Mouse (Mus musculus): Measurements from ENCODE around the gene Gm1113. TPM values are rescaled to one million over a fixed set of nuclear protein-coding genes. Genes with fewer than 3 reads are reported as not detected.

The Gm1113 gene
- total RNA-seq, 2 experiments from 2014 or later: not detected

DNA sequence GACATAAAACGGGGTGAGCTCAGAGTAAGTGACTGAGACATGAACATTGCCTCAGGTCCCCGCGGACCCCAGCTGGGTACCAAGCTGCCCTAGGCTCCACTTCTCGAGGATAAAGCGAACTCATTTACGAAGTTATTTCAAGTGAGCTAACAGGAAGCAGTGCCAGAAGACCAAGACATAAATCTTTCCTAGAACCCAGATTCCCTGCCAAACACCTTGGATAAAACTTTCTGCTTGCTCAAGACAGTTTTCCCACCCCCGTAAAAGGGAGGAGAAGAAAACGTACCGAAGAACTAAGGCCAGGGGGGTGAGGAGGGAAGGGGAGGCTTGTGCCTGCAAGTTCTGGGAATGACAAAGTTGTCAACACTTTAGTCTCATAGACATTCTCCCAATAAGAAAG is 15.2 kb upstream of the Gm1113 start:
- no peak for DNase-seq (ENCODE audit: low spot score in 2 of 2)
- intact Hi-C loops (cut with DNase I): no loop called here

DNA sequence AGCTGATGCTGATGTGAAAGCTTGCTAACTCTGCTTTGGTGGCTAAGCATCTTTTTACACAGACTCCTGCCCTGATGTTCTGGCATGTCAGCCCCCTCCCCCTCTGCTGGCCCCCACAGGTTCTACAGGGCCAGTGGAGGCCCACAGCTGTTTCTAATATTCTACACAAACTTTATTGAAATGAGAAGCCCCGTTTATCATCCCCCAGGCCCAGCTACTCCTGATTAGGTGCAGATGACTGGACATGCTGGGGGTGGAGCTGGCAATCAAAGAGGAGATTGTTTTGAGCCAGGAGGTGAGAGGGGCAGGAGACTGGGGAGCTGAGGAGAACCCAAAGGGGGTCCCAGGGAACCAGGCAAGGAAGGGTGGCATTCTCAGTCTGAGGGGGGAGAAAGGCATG is 11.7 kb upstream of the Gm1113 start:
- no peak for DNase-seq (ENCODE audit: low spot score in 2 of 2)
- intact Hi-C loops (cut with DNase I): no loop called here

DNA sequence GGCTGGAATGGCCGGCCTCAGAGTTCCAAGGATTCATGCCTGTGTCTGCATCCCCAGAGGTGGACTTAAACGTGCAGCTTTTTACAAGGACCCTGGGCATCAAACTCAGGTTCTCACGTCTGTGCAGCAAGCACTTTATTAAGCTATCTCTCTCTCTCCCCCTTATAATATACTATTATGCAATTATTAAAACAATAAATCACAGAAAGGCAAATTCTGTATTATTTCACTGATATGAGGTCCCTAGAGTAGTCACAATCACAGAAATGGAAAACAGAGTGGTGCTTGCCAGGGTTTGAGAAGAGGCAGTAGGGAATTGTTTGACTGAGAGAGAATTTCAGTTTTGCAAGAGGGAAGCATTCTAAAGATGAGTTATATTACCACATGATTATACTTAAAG is 11.1 kb upstream of the Gm1113 start:
- intact Hi-C loops (cut with DNase I): no loop called here
- DNase-seq (ENCODE audit: low spot score in 2 of 2): no peak

DNA sequence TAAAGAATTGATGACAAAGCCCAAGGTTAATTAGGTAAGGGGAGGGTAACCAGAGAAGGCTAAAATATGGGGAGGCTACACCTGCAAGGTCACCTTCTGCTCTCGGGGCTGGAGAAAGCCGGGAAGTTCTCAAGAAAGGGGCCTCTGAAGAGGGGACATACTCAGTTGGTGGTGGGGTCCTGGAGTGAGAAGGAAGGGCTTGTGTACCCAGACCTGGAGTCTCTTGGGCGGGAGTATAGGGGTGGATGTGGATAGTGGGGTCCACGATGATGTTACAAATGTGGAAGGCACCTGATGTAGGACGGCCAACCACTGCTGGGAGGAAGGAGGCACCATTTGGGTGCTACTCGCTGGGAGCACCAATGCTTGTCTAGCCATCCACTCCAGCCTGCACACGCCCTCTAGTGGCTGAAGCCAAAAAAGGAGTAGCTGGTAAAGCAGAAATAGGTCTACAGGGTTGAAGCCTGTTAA is 5.9 kb upstream of the Gm1113 start:
- peak; percentile 71 to 72 for DNase-seq (ENCODE audit: low spot score in 2 of 2)
- intact Hi-C loops (cut with DNase I): loop anchor here (2.0 to 5.0 kb wide), 2 partner anchors 102 to 241 kb away; partner anchors contain the start of gene Cdon

DNA sequence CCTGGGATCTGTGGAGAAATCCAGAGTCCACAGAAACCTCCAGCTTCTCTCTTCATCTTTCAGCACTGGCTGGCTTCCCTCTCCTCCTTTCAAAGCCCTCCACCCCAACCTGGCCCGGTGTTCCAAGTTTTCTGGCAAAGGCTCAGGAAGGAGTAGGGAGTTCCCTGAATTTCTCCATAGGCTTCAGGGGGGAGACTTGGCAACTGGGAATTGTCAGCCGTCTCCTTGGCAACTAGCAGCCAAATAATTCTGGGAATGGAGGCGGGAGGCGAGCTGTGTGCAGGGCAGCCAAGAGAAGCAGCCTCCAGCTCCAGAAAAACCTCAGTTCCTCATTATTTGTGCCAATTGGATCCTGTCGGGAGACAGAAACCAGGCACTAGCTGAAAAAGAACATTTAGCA is 5.5 kb upstream of the Gm1113 start:
- peak; percentile 63 to 65 for DNase-seq (ENCODE audit: low spot score in 2 of 2)
- intact Hi-C loops (cut with DNase I): loop anchor here (5.0 kb wide), 1 partner anchor 101 kb away; the partner anchor contains the start of gene Cdon

DNA sequence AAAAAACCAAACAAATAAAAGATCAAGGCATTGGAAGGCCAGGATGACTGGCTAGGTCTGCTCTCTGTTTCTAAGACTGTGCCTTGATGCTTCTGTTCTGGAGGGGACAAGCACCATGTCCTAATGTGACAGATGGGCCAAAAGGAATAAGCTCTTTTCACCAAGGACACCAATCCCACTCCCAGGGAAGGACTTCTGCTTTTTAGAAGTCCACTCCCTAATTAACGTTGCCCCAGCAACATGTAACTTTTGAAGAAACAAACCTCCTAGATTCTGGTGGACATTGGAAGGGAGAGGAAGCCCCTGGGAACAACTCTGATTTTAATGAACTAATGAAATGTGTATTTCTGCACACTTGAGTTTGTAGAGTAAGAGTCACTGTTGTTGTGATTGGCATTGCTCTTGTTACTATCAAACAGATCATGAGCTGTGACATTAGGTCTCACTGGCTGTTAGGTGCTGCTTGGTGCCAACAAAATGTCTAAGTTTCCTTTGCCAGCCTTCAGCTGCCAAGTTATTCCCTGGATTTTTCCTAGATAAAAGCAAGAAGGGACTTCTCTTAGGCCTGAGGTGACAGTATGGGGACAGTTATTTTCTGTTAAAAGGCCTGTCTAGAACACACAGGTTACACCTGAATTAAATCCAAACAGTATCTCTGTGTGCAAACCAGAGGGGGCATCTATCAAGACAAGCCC is 4.9 kb upstream of the Gm1113 start:
- intact Hi-C loops (cut with DNase I): loop anchor here (5.0 kb wide), 1 partner anchor 101 kb away; the partner anchor contains the start of gene Cdon
- DNase-seq (ENCODE audit: low spot score in 2 of 2): no peak

DNA sequence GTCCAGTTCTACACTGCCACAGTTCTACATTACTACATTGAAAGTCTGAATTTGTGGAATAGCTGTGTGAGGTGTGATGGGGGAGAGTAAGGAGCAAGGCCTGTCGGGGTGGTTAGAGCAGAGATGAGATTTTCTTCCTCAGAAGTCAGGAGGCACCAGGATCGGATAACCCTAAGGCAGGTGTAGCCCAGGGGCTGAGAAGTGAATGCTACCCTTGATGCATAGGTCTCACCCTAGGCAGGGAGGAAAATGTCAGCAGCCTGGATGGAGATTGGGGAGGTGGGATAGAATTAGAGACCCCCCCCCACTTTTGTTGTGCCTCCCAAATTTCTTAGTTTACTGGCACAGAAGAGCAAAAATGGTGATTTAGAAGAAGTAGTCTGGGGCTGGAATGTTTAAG is 4.2 kb upstream of the Gm1113 start:
- no peak for DNase-seq (ENCODE audit: low spot score in 2 of 2)
- intact Hi-C loops (cut with DNase I): loop anchor here (5.0 kb wide), 1 partner anchor 100 kb away; the partner anchor contains the start of gene Cdon

DNA sequence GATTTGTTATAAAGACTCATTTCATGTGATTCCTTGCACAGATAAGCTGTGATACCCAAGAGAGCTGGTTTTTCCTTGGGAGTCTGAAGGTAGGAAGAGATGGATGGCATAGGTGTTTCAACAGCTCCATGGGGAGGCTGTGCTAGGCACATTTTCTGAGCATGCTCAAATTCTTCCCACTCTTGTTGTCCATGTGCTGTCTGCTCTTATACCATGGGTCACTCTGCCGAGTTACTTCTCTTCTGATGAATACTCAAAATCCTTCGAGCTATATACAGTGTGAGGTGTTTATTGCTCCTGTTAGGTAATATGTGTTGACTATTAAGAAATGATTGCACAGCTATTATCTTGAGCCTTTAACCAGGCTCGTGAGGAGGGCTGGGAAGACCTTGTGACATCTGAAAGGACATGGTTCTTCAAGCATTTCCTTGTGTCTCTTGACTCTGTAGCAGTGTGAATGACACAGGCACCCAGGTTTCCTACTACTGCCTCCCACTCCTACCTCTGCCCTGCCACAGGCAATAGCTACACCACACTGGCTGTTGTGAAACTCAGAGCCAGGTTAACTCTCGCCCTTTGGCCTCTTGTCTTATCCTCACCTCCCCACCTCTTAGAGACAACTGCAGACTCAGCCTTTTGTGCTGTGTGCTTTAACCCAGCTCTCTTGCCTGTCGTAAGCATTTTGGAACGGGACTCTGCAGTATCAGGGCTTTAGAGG is 2.7 kb upstream of the Gm1113 start:
- intact Hi-C loops (cut with DNase I): loop anchor here (5.0 kb wide), 1 partner anchor 98 kb away; the partner anchor contains the start of gene Cdon
- DNase-seq (ENCODE audit: low spot score in 2 of 2): no peak

DNA sequence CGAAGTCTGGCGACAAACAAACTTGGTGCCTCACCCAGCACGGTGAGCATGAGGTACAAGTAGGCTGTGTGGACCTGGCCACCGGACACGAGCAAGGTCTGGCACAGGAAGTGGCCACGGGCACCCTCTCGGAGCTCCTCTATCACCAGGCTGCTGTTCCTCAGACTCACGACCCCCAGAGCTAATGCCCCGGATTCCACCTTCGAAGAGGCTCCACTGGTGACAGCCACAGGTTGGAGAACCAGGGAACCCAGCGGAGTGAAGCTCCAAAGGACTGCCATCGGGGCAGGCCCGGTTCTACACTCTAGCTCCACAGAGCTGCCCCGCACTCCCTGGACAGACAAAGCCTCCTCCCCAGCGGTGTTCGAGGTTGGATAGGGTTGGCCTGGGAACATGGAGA is 1.4 kb downstream of the Gm1113 start:
- intact Hi-C loops (cut with DNase I): no loop called here

DNA sequence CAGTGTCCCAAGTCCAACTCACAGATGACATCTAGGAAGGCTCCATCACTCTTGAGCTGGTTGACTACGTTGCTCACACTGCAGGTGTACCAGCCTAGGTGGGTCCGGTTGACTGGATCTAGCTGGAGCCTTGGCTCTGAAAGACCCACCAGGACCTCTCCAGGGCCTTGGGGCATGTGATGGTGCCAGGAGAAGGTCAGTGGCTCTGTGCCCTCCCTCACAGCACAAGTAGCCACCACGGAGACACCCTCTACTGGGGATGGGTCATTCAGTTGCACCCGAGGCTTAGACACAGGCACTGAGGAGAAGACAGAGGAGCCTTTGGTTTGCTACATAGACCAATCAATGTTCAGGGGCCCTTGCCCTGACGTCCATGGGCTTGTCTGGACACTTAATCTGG is 1.9 kb downstream of the Gm1113 start:
- no peak for DNase-seq (ENCODE audit: low spot score in 2 of 2)
- intact Hi-C loops (cut with DNase I): no loop called here

More for the DNA sequence above, 1.4 kb downstream of the Gm1113 start:
- no peak for DNase-seq (ENCODE audit: low spot score in 2 of 2)

DNA sequence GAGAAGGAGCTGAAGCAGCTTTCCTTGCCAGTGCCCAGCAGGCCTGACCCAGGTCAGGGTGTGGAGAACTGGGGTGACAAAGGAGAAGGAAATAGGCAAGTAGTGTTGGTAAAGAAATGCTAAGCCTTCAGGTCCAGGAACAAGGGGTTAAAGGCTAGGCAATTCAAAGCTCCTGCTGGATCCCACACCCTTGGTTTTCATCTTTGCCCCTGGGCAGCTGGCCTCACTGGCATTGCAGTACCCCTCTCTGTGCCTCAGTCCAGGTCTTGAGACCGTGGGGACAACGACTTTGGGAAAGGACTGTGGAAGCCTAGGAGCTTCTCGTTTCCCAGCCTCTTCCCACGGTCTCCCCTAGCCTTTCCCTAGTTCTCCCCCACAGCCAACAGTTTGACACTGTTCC is 4.2 kb downstream of the Gm1113 start:
- no peak for DNase-seq (ENCODE audit: low spot score in 2 of 2)
- intact Hi-C loops (cut with DNase I): no loop called here

DNA sequence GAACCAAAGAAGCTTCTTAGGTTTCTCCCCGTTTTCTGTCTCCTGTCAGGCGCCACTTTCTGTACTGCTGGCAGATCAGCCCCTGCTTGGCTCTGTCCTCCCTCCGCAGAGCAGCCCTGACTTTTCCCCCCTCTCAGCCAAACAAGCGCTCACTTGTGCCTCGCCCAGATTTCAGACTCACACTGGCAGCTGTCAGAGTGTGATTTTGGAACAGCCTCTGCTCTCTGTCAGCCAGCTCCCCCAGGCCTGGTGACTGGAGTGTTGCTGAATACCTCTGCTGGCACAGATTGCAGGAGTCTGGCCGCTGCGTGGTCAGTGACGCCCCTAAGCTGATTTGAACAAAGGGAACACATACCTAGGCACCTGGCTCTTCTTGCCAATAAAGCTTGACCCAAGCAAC is 9.8 kb downstream of the Gm1113 start:
- intact Hi-C loops (cut with DNase I): no loop called here

DNA sequence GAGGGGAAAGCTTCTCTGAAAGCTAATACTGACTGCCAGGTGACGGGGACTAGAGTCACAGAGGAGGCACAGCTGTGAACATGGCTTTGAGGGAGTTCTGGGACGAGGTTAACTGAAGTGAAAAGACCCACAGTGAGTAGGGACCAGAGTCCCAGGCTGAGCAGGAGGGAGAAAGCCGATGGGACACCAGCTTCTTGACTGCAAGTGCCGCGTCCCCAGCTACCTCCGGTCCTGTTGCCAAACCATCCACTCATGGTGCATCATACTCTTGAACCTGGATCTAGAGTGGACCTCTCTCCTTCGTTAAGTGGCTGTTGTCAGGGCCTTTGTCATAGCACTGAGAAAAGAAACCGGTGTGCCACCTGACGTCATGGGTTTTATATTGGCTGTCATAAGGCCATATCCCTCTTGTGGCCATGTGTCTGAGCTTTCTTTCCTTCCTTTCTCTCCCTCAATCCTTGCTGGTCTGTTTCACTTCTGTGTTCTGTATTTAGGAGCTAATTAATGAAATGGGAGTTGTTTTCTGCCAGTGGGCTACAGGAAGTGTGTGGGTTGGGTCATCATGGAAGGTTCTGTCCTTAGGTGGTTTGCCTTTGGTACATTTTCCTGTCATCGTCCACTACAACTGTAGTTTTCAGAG is 15.6 kb downstream of the Gm1113 start:
- intact Hi-C loops (cut with DNase I): no loop called here
- DNase-seq (ENCODE audit: low spot score in 2 of 2): no peak

More for the DNA sequence above, 9.8 kb downstream of the Gm1113 start:
- DNase-seq (ENCODE audit: low spot score in 2 of 2): peak; percentile 14 to 16

DNA sequence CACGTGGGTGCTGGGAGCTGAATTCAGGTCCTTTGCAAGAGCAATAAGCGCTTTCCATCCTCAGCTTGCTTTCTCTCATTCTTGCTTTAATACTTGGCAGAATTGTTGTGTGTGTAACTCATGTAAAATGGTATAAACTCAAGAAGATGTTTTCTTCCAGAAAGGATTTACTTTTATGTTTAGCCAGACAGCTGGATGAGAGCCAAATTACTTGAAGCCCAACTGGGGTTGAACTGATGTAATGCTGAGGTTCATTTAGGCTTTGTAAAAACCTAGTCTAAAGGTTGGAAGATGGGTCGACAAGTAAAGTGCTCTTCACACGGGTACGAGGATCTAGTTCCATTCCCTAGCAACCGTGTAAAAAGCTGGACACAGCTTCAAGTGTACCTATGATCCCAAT is 18.1 kb downstream of the Gm1113 start:
- intact Hi-C loops (cut with DNase I): no loop called here
- DNase-seq (ENCODE audit: low spot score in 2 of 2): no peak

DNA sequence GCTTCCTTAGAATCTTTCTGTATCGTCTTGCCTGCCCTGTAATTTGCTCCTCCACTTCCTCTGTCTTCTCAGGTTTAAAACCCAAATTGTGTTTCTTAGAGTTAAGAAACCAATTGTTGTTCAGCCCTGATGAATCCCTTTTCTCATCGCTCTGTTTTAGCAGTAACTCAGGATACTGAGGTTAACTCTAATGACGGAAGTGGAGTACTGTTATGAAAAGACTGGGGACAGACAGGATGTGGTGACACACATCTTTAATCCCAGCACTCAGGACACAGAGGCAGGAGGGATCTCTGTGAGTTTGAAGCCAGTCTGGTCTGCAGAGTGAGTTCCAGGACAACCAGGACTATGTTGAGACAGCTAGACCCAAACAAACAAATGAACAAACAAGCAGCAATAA is 22.6 kb downstream of the Gm1113 start:
- DNase-seq (ENCODE audit: low spot score in 2 of 2): no peak
- intact Hi-C loops (cut with DNase I): no loop called here

DNA sequence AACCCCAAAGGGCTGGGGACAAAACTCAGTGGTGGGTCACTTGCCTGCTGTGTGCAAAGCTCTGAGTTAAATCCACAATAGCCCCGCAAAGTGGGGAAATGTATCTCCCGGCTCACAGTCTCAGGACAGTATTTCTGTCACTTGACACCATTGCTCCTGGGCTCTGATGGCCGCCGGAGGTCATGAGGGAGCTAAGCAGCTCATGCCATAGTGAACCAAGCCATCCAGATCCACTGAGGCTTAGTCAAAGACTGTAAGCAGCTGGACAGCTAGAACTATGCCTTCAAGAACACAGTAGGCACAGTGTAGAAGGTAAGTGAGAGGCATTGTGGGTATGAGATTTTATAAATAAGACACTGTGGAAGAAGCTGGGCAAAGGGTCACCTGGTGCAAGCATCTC is 23.1 kb downstream of the Gm1113 start:
- DNase-seq (ENCODE audit: low spot score in 2 of 2): no peak
- intact Hi-C loops (cut with DNase I): no loop called here

DNA sequence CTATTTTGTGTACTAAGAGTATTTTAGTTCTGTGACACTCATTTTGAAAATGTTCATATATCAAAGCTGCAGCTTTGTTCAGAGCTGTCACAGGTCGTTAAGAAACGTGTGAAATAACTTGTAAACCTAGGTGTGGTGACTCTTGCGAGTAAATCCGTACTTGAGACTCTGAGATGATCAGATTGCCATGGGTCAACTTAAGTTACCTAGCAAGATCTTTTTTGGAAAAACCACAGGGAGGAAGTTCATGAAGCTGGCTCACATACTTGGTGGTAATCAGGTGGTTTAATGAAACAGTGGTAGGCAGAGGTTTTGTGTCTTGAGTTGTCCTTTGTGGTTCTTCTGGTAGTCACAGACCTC is 24.4 kb downstream of the Gm1113 start:
- DNase-seq (ENCODE audit: low spot score in 2 of 2): no peak
- intact Hi-C loops (cut with DNase I): no loop called here

DNA sequence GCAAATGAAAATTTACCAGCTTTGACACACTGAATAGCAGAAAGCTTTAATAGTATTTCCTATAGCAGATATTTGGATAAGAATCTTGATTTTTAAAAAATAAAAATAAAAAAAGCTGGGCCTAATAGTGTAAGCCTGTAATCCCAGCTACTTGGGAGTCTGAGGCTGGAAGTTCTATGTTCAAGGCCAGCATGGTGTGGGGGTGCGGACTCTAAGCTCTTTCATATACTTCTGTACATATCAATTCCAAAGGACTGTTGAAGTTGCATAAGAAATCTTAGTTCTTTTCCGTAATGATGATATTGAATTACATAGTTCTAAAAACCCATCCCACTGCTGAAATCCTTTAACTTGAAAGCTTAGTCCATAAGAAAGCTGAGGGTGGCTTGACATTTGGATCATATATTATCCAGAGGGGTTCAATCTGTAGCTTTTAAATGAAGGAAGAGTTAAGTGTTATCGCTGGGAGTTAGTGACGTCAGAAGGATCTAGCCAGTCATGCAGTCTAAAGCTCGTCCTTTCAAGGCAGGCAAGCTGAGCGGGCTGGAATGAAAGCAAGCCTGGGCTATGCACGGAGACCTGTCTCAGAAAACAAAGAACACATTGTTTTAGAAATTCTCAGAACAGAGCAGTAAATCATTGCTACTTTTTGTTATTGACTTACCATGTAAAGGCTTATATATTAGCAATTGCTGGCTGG is 24.9 kb downstream of the Gm1113 start:
- DNase-seq (ENCODE audit: low spot score in 2 of 2): no peak

DNA sequence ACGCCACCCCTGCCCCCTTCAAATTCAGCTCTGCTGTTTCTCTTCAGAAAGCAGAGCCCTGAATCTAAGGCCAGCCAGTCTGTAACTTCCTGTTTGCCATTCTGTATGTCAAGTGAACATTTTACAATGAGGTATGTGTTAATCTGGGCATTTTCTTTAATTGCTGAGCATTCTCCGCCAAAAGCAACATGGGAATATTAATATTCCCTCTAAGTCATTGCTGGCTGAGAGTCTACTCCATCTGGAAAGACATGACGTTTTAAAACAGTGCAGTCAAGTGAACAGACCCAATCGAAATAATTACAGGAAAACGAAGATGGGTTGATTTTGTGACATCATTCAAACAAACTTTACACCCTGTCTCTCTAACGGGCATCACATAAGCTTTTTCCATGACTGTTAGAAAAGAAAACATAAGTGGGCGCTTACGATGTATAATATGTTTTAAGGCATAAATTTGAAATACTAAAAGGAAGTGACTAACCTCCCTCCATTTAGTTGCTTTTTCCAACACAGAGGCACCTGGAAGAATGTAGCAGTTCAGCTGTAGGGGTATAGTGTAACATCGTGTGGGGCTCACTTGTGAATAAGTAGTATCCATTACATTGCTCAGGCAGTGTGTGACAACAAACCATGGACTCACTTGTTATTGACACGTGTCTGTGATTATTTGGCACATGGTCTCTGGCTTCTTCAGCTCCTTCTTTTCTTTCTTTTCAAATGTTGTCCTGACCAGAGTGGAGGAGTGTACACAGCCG is 26.8 kb downstream of the Gm1113 start:
- no peak for DNase-seq (ENCODE audit: low spot score in 2 of 2)

More for the DNA sequence above, 24.9 kb downstream of the Gm1113 start:
- intact Hi-C loops (cut with DNase I): no loop called here

More for the DNA sequence above, 26.8 kb downstream of the Gm1113 start:
- intact Hi-C loops (cut with DNase I): no loop called here
